Mouse (Mus musculus) erythroblast, embryonic 14.5 days (primary cell): Measurements from ENCODE around the gene Cog2.

Experiments used
- GATA1 ChIP-seq: IDR thresholded peaks from 2 replicates; pipeline ENCODE4 v1.6.1; 2012; ENCODE audit warnings: low read length, inconsistent platforms, mixed read lengths
- TAL1 ChIP-seq: IDR thresholded peaks from 3 replicates; pipeline ENCODE4 v1.6.1; 2012; ENCODE audit warnings: low read length, inconsistent platforms, mixed read lengths

DNA sequence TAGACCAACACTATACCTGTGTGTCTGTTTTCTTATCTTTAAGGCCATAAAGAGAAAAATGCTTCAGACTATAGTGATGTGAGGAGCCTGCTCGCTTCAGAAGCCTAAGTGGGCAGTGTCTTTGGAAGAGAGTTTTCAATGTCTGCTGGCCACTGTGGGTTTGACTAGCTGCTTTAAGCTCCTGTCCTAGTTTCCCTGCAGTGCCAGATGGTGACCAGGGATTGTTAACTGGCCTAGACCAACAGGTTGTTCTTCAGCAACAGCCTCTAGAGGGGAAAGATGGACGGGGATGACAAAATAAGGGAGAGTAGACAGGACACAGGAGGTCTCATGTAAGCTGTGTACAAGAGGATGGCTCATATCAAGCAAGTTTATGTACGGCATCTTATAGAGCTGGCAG, 41.3 kb upstream of the Cog2 start:
- TF ChIP-seq GATA1 (no peak), TAL1 (no peak)
